Mouse (Mus musculus): ENCODE results near the gene Vmn1r180. TPM values are rescaled to one million over a fixed set of nuclear protein-coding genes. Genes with fewer than 3 reads are reported as not detected.
"Not testable (repeated sequence)": the region's sequence is repeated elsewhere in the genome, so short reads cannot be mapped to it uniquely, and the experiment has no call there.

Vmn1r180 gene
- polyA plus RNA-seq (2016; fragmentation: Nextera tagmentation; extraction: Ambion mirVana), result not detected in 2 replicates

DNA sequence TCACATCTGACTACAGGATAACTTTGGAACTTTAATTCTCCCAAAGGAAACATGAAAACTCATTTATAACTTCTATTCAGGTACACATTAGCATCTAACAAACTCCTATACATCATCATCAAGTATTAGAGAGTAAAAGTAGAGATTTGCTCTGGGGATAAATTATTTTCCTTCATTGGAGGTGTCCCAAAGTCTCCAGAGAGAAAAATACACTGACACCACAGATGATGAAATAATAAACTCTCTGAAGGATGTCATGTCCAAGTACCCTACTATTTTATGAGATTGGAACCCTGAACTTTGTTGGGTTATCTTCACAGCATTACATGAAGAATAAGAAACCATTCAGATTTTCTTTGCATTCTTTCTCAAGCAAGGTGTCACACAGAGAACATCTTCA is at the start of gene Vmn1r180:
Gene Vmn1r180 (plus strand): TSS at position 301 of the 400 bp plus-strand sequence.
- no peak for ATAC-seq (ENCODE audit: low FRiP score, low read depth)
- Histone ChIP-seq H3K9ac (replicated peaks) (no peak within 1 kb of the TSS), H3K4me2 (replicated peaks) (no peak within 1 kb of the TSS), H3K36me3 (no peaks in the 10 kb centered on the region), H3K27ac (replicated peaks) (no peak within 1 kb of the TSS), H3K27me3 (no peaks in the 10 kb centered on the region), H3K4me1 (no peaks in the 10 kb centered on the region), H3K9me3 (peaks cover 2% of the 10 kb centered on the region; the same call in 1 of the 2 replicates), H3K4me3 (no peak within 1 kb of the TSS)

- H3K27ac ChIP-seq (replicated peaks), result no peak within 1 kb of the TSS
- ATAC-seq (ENCODE audit: low FRiP score, low read depth), result no peak
Measured at GRCm38 (mm10) chr7:23926678-23927077, 23.8 kb upstream of the Vmn1r180 start, which contains the start of gene Vmn1r179. Vmn1r179 (plus strand) TSS chr7:23926978.

DNA sequence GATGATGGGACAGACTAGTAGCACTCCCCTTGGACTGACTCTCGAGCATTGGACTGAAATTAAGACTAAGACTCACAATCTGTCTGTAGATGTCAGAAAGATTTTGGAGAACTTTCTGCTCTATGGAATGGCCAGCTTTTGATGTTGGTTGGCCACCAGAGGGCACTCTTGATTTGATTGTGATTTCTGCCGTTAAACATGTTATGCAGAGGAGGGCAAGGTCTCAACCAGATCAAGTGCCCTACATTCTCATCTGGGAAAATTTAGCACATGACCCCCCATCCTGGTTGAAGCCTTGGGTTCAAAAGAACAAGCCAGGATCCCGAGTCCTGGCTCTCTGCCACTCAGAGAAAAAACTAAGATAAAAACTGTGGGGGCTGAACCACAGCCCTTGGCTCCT is 17.6 kb downstream of the Vmn1r180 start:
- not testable (repeated sequence) for H3K4me2 ChIP-seq (replicated peaks); H3K27me3 ChIP-seq; H3K36me3 ChIP-seq; ATAC-seq (ENCODE audit: low FRiP score, low read depth); H3K9ac ChIP-seq (replicated peaks); H3K4me1 ChIP-seq; H3K4me3 ChIP-seq; H3K27ac ChIP-seq (replicated peaks)
- 54% methylated on average over 3 of the region's 3 CpGs for WGBS
- peaks cover 68% of the 10 kb centered on the region for H3K9me3 ChIP-seq

More at GRCm38 (mm10) chr7:23926678-23927077, 23.8 kb upstream of the Vmn1r180 start, which contains the start of gene Vmn1r179:
- Histone ChIP-seq H3K9me3 (peaks cover 27% of the 10 kb centered on the region), H3K4me3 (no peak within 1 kb of the TSS), H3K36me3 (no peaks in the 10 kb centered on the region), H3K4me2 (replicated peaks) (no peak within 1 kb of the TSS), H3K4me1 (no peaks in the 10 kb centered on the region), H3K9ac (replicated peaks) (no peak within 1 kb of the TSS), H3K27me3 (no peaks in the 10 kb centered on the region)
- WGBS, result 44% methylated on average over 2 of the region's 2 CpGs

GRCm38 (mm10) chr7:23974315-23974714 is 23.9 kb downstream of the Vmn1r180 start, which contains the start of gene Vmn1r181:
Vmn1r181 (plus strand) TSS chr7:23974615.
- WGBS, result 84% methylated on average over 9 of the region's 9 CpGs
- not testable (repeated sequence) for ATAC-seq (ENCODE audit: low FRiP score, low read depth); H3K27me3 ChIP-seq; H3K4me1 ChIP-seq; H3K36me3 ChIP-seq; H3K27ac ChIP-seq (replicated peaks); H3K4me2 ChIP-seq (replicated peaks); H3K4me3 ChIP-seq; H3K9ac ChIP-seq (replicated peaks)
- H3K9me3 ChIP-seq, result peaks cover 68% of the 10 kb centered on the region

- 69% methylated on average over 2 of the region's 2 CpGs for WGBS
- Histone ChIP-seq H3K4me2 (replicated peaks) (no peak within 1 kb of the TSS), H3K4me1 (no peaks in the 10 kb centered on the region), H3K9me3 (peaks cover 25% of the 10 kb centered on the region), H3K36me3 (no peaks in the 10 kb centered on the region), H3K27me3 (no peaks in the 10 kb centered on the region), H3K4me3 (no peak within 1 kb of the TSS), H3K9ac (replicated peaks) (no peak within 1 kb of the TSS), H3K27ac (replicated peaks) (no peak within 1 kb of the TSS)
- no peak for ATAC-seq (ENCODE audit: low FRiP score, low read depth)
Measured at GRCm38 (mm10) chr7:24001391-24001790, 51.0 kb downstream of the Vmn1r180 start, which contains the start of gene V1rd19. V1rd19 (plus strand) TSS chr7:24001691.

Other genes with a start within 250 kb of the Vmn1r180 start
- gene Vmn1r173, start 249.9 kb upstream of the Vmn1r180 start, polyA plus RNA-seq (2016; fragmentation: Nextera tagmentation; extraction: Ambion mirVana), result not detected in 2 replicates
- not detected in 2 replicates for gene Vmn1r174, start 198.4 kb upstream of the Vmn1r180 start, polyA plus RNA-seq (2016; fragmentation: Nextera tagmentation; extraction: Ambion mirVana)
- gene Vmn1r175, start 140.0 kb upstream of the Vmn1r180 start, polyA plus RNA-seq (2016; fragmentation: Nextera tagmentation; extraction: Ambion mirVana), result not detected in 2 replicates
- gene Vmn1r176, start 113.3 kb upstream of the Vmn1r180 start, polyA plus RNA-seq (2016; fragmentation: Nextera tagmentation; extraction: Ambion mirVana), result not detected in 2 replicates
- not detected in 2 replicates for gene Vmn1r177, start 84.2 kb upstream of the Vmn1r180 start, polyA plus RNA-seq (2016; fragmentation: Nextera tagmentation; extraction: Ambion mirVana)
- gene Vmn1r178, start 58.6 kb upstream of the Vmn1r180 start, polyA plus RNA-seq (2016; fragmentation: Nextera tagmentation; extraction: Ambion mirVana), result not detected in 2 replicates
- not detected in 2 replicates for gene Vmn1r179, start 23.7 kb upstream of the Vmn1r180 start, polyA plus RNA-seq (2016; fragmentation: Nextera tagmentation; extraction: Ambion mirVana)
- gene Vmn1r181, start 24.0 kb downstream of the Vmn1r180 start, polyA plus RNA-seq (2016; fragmentation: Nextera tagmentation; extraction: Ambion mirVana), result not detected in 2 replicates
- gene V1rd19, start 51.1 kb downstream of the Vmn1r180 start, polyA plus RNA-seq (2016; fragmentation: Nextera tagmentation; extraction: Ambion mirVana), result not detected in 2 replicates
- gene Vmn1r183, start 102.6 kb downstream of the Vmn1r180 start, polyA plus RNA-seq (2016; fragmentation: Nextera tagmentation; extraction: Ambion mirVana), result not detected in 2 replicates
- gene Zfp180, start 131.3 kb downstream of the Vmn1r180 start, polyA plus RNA-seq (2016; fragmentation: Nextera tagmentation; extraction: Ambion mirVana), result 32.4 and 34.9 TPM in 2 replicates
- gene Zfp112, start 161.7 kb downstream of the Vmn1r180 start, polyA plus RNA-seq (2016; fragmentation: Nextera tagmentation; extraction: Ambion mirVana), result 8.1 and 8.3 TPM in 2 replicates
- 15.3 and 17.1 TPM in 2 replicates for gene Zfp235, start 183.5 kb downstream of the Vmn1r180 start, polyA plus RNA-seq (2016; fragmentation: Nextera tagmentation; extraction: Ambion mirVana)
- gene Zfp114, start 224.4 kb downstream of the Vmn1r180 start, polyA plus RNA-seq (2016; fragmentation: Nextera tagmentation; extraction: Ambion mirVana), result 6.1 and 7.4 TPM in 2 replicates